Mouse (Mus musculus): ENCODE data around the gene Lpp. TPM values are rescaled to one million over a fixed set of nuclear protein-coding genes. Genes with fewer than 3 reads are reported as not detected.

Gene Lpp
- polyA plus RNA-seq, 1 experiment from 2014 or later, result 13.3 TPM

GRCm38 (mm10) chr16:25038529-25038928 lies 645.2 kb downstream of the Lpp start:
- WGBS, result 89% methylated on average over 6 of the region's 6 CpGs
- H3K4me2 ChIP-seq, result no peak overlapping the region
- no peaks in the 10 kb centered on the region for H3K4me1 ChIP-seq (replicated peaks)
- H3K9me3 ChIP-seq, result no peaks in the 10 kb centered on the region
- H3K4me3 ChIP-seq, result no peak overlapping the region
- H3K36me3 ChIP-seq, result no peaks in the 10 kb centered on the region
- H3K27ac ChIP-seq (replicated peaks), result no peak overlapping the region
- no peaks in the 10 kb centered on the region for H3K27me3 ChIP-seq
- no peak for ATAC-seq (ENCODE audit: low read depth)
- no peak overlapping the region for H3K9ac ChIP-seq

GRCm38 (mm10) chr16:25039904-25040303 lies 646.6 kb downstream of the Lpp start:
- no peak overlapping the region for H3K27ac ChIP-seq (replicated peaks)
- H3K4me2 ChIP-seq, result no peak overlapping the region
- no peaks in the 10 kb centered on the region for H3K4me1 ChIP-seq (replicated peaks)
- H3K9ac ChIP-seq, result no peak overlapping the region
- H3K27me3 ChIP-seq, result no peaks in the 10 kb centered on the region
- WGBS, result 60% methylated on average over 10 of the region's 10 CpGs
- H3K36me3 ChIP-seq, result no peaks in the 10 kb centered on the region
- ATAC-seq (ENCODE audit: low read depth), result no peak
- H3K9me3 ChIP-seq, result no peaks in the 10 kb centered on the region
- no peak overlapping the region for H3K4me3 ChIP-seq

GRCm38 (mm10) chr16:25041165-25041564 lies 647.9 kb downstream of the Lpp start:
- no peak for ATAC-seq (ENCODE audit: low read depth)
- no peak overlapping the region for H3K27ac ChIP-seq (replicated peaks)
- 93% methylated on average over 8 of the region's 8 CpGs for WGBS

GRCm38 (mm10) chr16:25041855-25042529 lies 648.7 kb downstream of the Lpp start:
- Histone ChIP-seq H3K4me3 (no peak overlapping the region), H3K36me3 (no peaks in the 10 kb centered on the region), H3K9me3 (no peaks in the 10 kb centered on the region), H3K4me1 (replicated peaks) (no peaks in the 10 kb centered on the region), H3K27ac (replicated peaks) (no peak overlapping the region), H3K27me3 (no peaks in the 10 kb centered on the region), H3K9ac (no peak overlapping the region), H3K4me2 (no peak overlapping the region)
- 68% methylated on average over 5 of the region's 5 CpGs for WGBS
- ATAC-seq (ENCODE audit: low read depth), result no peak

More at GRCm38 (mm10) chr16:25041165-25041564, 647.9 kb downstream of the Lpp start:
- no peaks in the 10 kb centered on the region for H3K4me1 ChIP-seq (replicated peaks)
- H3K27me3 ChIP-seq, result no peaks in the 10 kb centered on the region
- no peaks in the 10 kb centered on the region for H3K36me3 ChIP-seq
- H3K4me3 ChIP-seq, result no peak overlapping the region
- H3K9ac ChIP-seq, result no peak overlapping the region
- no peak overlapping the region for H3K4me2 ChIP-seq
- no peaks in the 10 kb centered on the region for H3K9me3 ChIP-seq

MicroRNAs within 50 kb of the gene (microRNA counts, 519-probe panel; counts per million panel counts)
- 3,690 counts per million, percentile 55 among the panel's probes with 10 or more counts for microRNA mmu-miR-28

Small RNA genes lying within 50 kb of the gene (microRNA-seq; reads per million reads assigned to microRNA genes)
- 355 reads per million, percentile 71 among the genes with 10 or more reads in this experiment for gene Mir28a

All from neural tube, embryonic 13.5 days (tissue).